Mouse (Mus musculus) layer of hippocampus, adult 9-10 months (tissue): Measurements from ENCODE around the gene Gm3183.
"Not testable (repeated sequence)": the region's sequence is repeated elsewhere in the genome, so short reads cannot be mapped to it uniquely, and the experiment has no call there.

Experiments used
- DNase-seq: peaks from one replicate; pipeline ENCODE4 v3.0.0; 2022; ENCODE audit warnings: low spot score

Gm3183 gene

DNA sequence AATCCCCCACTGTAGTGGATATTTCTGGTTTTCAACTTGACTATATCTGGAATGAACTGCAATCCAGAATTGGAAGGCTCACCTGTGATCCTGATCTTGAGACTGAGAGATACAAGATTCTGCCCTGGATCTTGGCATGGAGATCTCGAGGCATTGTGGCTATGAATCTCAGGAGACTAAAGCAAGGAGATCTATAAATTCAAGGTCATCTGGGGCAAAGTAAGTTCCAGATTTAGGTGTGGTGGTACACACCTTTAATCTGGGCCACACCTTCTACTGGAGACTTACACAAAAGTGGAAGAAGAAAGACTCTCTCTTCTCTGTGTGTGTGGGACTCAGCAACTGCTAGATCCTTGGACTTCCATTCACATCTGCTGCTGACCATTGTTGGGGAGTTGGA, at the start of gene Gm3183:
Gene Gm3183, plus strand, starts transcription at position 301 of the 400 bp plus-strand sequence.
- not testable (repeated sequence) for DNase-seq
